Mouse (Mus musculus) R1 (cell line): Measurements from ENCODE around the gene Ddx39.

Source experiments
- DNase-seq: peaks from one replicate; pipeline ENCODE4 v3.0.0-alpha.2; 2018; ENCODE audit warnings: low read depth, low spot score

The Ddx39 gene

DNA sequence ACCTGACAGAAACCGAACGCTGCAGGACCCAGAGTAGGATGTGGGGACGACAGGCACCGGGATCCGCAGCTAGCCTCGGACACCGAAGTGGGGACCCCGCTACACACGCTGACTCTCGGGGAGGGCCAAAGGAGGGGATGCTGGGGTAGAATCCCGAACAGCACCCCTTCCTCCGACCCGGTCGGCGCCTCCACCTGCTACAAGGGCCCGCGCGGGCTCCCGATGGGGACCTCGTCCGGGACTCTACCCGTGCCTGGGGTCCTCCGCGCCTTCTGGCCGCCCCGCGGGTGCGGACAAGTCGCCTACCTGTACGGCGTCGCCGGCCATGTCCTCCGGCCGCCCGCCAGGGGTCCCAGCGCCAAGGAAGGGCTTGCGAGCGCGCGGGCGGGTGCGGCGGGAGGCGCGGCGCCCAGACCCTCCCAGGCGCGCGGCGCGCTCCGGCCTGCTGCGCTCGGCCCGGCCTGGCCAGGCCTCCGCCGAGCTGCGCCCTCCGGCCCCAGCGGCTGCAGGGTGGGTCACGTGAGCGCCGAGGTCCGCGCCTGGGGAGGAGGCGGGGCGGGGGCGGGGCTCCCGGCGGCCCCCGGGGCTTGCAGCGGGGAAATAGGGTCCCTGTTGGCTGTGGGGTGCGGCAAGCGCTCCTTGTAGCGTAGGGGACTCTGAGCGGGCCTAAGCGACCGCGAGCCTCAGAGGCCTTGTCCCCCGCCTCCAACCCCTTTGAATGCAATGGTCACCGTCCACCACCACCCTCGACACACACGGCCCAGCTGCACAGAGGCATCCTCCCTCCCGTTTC lies 16.1 kb upstream of the Ddx39 start, which contains the start of gene Pkn1:
Gene Pkn1, minus strand, starts transcription at position 519 of the 793 bp plus-strand sequence.
- DNase-seq: peak; percentile 76

DNA sequence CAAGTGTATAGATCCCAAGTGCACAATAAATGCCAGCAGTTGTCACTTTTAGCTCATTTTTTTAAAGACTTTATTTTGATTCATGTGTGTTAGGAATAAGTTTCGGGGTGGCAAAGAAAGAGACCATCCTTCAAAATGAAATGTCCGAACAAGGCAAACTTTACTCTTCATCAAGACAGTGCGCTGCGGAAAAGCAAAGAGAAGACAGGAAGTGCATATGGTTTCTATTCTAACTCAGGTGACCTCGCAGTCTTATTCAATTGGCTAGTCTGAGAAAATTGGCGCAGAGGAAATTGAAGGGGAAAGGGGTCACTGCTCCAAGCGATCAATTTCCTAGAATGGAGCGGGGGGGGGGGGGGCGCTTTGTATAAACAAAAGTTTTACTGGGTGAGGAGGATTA lies 15.4 kb upstream of the Ddx39 start:
- no peak for DNase-seq

DNA sequence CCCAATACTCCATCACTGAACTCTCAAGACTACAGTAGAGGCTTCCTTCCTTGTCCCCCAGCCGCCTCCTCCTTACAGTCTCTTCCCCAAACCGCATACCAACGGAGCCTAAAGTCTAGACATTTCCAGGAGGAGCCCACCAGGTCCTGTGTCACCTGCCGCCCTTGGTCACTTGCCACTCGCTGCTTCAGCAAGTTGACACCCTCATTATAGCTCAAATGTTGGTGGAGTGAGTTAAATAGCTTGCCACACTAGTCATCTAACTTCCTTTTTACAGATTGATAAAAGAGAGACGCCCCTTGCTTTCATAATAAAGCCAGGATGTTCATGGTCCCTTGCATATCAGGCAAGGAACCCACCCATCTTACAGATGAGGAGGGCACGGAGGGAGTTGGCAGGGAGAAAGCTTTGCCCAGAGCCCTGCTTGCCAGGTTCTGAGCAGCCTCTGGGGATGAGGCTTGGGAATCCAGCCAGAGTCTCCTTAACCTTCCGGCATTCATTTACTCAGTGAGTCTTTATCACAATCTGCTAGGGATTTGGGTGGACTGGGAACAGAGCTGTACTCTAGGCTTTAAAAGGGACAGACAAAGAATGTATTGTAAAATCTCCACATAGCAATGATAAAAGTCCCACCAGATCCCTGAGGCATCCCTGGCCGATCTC lies 14.4 kb upstream of the Ddx39 start:
- DNase-seq: no peak

DNA sequence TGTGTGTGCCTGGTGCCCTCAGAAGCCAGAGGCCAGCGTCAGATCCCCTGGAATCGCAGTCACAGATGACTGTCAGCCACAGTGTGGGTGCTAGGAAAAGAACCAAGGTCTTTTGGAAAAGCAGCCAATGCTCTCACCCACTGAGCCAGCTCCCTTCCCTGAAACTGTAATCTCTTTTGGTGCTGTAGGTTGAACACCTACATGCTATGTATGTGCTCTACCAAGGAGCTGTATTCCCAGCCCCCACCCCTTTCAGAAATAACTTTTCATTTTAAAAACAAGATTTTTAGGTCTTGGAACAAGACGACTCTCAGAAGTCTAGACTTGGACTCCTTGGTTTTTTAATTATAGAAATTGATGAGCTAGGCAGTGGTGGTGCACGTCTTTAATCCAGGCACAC lies 11.6 kb upstream of the Ddx39 start:
- DNase-seq: no peak

DNA sequence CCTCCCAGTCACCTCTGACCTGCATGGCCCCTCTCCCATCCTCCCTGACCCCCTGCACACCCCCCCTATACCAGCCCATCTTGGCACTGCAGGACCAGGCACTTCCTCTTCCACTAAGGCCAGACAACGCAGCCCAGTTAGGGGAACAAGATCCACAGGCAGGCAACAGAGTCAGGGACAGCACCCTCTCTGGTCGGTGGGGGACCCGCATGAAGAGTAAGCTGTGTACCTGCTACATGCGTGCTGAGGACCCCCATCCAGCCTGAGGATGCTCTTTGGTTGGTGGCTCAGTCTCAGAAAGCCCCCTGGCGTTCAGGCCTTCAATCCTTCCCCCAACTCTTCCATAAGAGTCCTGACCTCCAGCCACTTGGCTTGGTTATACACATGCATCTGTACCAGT lies 8.6 kb upstream of the Ddx39 start:
- peak; percentile 91 for DNase-seq

DNA sequence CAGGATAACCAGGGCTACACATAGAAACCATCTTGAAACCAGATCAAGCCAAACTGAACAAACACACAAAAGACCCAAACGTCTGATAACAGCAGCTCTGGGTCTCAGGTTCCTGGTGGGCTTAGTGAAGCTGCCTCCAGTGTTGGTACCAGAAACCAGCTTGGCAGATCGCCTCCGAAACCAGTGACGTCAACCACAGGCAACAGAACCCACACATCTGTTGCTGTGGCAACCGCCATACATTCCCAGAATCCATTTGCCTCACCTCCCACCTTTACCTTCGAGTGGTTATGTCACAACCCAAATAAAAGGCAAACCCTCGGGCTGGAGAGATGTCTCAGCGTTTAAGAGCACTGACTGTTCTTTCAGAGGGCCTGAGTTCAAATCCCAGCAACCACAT lies 7.4 kb upstream of the Ddx39 start:
- DNase-seq: no peak

DNA sequence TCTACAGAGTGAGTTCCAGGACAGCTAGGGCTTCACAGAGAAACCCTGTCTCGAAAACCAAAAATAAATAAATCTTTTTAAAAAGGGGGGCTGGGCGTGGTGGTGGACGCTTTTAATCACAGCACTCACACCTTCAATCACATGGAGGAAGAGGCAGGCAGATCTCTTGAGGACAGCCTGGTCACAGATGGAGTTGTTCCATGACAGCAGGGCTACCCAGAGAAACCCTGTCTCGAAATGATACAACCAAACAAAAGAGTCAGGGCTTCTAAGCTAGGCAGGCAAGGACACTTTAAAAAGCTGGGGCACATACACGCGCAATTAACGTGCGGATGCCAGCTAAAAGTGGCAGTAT lies 324 bp upstream of the Ddx39 start:
- DNase-seq: no peak

DNA sequence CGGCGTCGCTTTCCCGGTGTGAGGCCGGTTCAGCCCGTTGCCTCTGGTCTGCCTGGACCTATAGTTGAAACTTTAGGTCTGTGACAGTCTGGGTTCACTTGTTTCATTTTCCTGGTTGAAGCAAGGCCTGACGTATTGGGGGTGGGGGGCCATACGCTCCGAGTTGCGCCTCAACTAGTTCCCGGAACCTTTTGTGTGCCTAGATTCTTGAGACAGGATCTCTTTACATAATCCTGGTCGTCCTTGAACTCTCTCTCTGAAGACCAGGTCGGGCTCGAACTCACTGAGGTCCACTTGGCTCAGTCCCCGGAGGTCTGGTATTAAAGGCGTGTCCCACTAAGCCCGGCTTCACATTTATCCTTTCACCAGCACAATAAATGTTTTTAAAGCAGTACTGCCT lies 794 bp downstream of the Ddx39 start:
- DNase-seq: peak; percentile 74

DNA sequence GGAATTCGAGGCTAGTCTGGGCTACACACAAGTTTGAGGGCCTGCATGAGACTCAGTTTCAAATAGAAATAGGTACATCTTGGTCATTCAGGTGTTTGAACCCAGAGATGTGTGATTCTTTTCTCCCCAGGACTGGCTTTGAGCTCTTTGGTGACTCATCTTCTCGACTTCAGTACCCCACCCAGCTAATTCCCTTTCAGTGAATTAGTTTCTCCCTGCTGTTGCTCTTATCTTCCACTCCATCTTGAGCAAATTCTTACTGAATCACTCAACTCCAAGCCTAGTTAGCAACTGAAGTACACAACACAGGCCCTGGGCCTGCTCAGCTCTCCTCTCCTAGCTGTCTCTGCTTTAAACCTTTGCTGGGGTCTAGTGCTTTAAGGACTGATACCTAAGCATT lies 1.6 kb downstream of the Ddx39 start:
- no peak for DNase-seq

DNA sequence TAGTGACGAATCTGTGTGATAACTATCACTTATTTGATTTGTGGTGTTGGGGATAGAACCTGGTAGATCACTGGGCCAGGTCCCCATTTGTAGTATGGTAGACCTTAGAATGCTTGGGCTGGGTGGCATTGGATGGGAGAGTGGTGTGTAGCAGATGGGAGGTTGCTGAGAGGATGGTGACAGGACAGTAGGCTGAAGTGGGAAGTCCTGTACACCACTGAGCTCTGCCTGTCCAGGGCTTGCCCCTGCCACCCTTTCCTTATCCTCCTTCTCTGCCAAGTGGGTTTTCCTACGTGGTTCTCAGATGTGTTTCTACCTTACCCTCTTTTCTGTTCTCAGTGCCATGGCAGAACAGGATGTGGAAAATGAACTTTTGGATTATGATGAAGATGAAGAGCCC lies 4.1 kb downstream of the Ddx39 start:
- DNase-seq: no peak

DNA sequence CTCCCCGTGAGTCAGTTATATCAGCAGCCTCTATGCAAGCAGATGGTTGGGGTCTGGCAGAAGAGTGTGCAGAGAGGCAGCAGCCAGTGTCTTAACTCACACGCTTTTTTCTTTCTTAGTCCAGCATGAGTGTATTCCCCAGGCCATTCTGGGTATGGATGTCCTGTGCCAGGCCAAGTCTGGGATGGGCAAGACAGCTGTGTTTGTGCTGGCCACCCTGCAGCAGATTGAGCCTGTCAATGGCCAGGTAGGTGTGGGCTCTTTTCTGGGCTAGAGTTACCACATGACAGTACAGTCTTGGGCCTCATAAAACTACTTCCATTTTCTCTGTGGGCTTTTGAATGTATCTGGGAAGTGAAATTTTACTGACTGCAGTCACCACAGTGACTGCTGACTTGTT lies 4.7 kb downstream of the Ddx39 start:
- DNase-seq: no peak

DNA sequence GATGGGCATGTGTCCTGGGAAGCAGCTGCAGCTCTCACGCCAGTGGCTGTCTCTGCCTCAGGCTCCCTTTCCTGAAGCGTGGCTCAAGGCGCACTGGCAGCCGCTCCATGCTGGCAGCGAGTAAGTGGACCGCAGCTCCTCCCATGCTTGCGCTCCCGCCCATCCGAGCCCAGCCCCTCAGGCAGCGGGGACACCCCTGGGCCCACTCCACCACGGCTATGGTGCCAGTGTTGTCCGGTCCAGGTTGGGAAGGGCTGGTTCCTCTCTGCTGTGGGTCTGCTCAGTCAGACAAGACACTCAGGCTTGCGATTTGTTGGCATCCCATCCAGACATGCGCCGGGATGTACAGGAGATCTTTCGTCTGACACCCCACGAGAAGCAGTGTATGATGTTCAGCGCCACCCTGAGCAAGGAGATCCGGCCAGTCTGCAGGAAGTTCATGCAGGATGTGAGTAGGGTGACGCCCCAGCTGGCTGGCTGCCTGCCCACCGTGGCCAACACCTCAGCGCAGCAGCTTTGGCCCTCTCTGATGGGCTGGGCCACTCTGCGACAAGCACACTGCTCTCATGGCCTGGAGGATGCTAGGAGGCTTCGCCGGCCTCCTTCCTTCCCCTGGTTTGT lies 6.5 kb downstream of the Ddx39 start:
- DNase-seq: no peak

DNA sequence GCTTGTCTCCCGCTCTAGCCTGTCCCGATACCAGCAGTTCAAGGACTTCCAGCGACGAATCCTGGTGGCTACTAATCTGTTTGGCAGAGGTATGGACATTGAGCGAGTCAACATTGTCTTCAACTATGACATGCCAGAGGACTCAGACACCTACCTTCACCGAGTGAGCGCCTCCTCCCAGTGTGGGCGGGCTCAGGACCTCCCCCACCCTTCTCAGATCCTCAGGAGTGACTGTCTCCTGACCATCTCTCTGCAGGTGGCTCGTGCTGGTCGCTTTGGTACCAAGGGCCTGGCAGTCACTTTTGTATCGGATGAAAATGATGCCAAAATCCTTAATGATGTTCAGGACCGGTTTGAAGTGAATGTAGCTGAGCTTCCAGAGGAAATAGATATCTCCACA lies 7.7 kb downstream of the Ddx39 start:
- no peak for DNase-seq

DNA sequence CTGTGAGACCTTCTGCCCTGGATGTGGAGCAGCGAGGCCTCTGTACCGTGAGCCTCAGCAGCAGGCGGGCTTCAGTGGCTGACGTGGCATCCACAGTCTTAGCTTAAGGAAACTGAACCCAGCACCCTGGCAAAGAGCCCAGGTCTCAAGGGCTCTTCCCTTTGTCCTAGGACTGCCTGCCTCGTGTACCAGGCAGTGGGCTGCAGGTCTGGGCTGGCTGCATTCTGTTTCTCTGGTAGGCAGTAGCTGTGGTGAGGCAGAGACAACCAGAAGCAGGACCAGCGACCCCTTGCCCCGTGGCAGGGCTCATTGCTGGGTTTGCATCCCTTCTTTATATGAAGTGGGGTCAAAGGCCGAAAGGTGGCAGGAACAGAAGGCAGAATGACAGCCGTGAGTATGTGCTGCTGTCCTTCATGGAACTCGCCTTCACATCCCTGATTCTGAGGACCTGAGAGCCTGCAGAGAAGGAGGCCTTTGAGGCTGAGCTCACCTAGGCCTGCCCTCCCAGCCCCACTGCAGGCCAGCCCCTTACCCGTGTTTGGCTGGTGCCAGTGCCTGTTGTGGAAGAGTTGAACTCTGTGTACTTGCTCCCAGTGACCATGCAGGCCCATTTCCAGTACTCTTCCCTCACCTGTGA lies 8.6 kb downstream of the Ddx39 start:
- no peak for DNase-seq

DNA sequence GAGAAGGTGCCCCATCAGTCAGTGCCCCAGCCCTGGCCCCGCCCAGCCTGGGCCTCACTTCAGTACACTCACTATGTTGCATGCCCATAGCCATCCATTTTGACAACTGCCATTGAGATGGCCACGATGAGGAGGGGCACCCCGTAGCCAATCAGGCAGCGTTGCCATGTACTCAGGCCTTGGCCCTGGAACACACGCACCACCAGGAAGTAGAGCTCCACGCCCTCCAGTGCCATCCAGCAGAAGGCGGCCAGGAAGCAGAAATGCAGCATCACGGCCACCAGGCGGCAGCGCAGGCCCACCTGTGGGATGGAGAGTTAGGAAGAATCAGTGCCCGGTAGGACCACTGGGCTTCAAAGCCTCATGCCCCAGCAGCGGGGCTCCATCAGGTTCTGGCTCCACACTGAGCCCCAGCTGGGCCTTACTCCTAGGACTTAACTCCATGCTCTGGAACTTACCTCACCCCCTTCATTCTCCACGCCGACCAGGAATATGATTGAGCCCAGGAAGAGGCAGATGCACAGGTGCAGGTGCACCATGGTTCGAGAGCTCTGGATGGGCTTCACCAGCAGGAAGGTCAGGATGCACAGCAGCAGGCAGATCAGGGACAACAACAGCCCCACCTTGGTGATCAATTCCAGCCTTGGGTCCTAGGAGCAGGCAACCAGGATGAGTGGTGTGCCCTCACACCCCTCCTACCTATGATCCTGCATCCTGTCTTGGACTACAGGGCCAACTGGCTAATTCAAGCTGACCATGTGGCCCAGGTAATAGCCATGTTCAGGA lies 9.9 kb downstream of the Ddx39 start:
- peak; percentile 89 for DNase-seq

DNA sequence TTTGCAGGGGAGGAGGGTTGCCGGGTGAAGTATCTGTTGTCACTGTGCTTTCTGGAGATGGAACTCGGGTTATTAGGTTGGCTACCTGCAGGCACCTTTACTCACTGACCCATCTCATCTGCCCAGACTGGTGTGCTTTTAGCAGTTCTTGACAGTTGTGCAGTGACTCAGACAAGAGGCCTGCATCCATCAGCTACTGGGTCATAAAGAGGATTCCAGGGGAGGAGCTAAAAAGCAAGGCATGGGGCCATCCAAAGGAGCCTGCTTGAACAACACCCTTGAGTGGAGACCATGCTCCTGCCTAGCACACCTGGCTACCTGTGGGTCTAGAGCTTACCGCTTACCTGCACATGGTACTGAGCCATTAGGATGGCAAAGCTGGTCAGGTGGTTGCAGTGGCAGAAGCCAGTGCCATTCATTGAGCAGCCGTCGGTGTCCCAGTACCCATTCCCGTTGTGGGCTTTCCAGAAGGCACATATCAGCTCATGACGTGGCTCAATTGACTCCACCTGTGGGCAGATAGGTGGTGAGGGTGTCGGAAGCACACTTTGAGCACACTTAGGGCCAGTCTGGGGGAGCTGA lies 10.6 kb downstream of the Ddx39 start:
- DNase-seq: no peak

DNA sequence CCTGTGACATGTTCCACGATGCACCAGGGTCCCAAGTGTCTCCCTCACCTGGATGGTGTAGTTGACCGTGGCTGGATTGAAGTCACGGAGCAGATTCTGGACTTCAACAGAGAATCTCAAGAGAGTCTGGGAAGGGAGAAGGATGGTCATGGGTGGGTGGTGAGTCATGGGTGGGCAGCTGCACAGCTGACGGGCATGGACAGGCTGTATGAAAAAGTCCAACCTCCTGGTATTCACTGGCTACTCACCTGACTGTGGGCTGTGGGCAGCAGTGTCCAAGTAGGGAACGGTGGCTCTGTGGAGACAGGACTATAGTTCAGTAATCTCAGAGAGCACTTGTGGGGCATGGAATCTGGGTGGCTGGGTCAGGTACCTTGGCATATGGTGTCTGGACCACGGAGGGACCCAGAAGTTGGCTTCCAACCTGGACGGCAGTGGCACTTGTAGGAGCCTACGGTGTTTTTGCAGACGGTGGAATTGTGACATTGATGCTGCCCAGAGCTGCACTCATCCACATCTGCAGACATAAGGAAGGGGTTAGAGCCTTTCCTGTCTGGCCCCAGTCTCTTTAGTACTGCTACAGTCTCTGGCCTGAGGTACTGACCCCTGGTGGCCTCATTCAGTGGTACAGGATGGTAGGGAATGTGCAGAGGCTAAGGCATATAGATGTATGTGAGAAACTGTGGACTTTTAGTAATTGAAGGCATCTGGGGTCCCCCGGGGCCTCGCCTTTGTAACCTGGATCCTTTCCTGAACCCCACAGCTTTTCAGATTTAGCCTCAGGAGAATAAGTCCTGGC lies 14.2 kb downstream of the Ddx39 start:
- DNase-seq: peak; percentile 68

DNA sequence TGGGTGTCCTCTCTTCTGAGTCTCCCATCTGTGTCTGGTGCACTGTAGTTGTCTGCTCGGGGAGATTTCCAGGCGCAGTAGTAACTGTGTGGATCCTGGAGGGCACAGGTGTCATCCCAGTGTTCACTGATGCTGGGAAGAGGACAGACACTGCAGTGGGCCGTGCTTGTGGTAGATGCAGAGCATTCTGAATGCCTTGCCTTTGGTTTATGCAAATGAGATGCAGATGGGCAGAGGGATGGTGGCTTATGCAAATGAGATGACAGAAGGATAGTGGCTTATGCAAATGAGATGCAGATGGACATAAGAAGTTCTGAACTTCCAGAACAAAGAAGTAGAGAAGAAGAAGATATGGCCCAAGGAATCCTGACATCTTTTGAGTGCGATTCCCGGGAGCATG lies 16.9 kb downstream of the Ddx39 start:
- peak; percentile 44 for DNase-seq

DNA sequence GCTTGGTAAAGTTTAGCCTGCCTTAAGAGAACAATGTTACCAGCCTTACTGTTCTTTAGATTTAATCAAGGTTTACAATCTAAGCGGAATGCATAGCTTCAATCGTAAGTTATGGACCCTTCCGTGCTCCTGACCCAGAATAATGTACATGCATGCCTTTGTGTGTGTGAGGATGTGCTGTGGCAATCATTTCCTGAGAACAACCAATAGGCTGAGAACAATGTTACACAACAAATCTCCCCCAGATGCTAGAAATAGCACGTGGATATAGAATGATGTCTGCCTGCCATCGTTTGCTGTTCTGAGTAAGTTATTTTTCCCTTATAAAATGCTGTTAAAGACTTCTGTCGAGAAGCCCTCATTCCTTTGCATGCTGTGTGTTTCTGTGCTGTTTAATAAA lies 17.9 kb downstream of the Ddx39 start:
- no peak for DNase-seq

DNA sequence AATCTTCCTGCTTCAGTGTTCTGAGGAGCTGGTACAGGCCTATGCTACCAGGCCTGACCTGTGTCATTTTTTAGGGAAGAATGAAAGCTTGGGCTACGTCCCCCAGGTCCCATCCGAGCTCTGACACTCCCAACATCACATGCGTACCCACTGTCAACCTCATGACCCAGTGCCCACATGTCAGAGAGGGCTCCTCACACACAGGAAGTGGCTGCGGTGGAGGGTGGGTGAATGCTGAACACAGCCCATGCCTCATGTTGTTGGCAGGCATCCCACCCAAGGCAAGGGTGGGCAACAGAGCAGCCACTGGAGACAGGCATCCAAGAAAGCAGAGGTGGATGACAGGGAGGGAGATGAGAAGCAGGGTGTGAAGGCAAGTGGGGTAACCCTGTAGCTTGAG lies 21.7 kb downstream of the Ddx39 start:
- no peak for DNase-seq

DNA sequence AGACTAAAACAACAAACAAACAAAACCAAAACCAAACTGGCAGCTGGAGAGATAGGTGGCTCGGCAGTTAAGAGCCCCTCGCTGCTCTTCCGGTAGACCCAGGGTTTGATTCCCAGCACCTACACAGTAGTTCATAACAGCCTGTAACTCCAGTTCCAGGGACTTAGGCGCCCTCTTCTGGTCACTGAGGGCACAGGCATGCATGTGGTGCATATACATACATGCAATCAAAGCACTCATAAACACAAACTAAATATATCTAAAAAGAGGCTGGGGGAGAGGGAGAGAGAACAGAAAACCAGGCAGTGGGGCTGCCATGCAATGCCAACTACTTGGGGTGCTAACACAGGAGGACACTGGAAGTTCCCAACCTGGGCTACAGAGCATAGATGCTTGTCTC lies 22.4 kb downstream of the Ddx39 start:
- peak; percentile 76 for DNase-seq
